Mouse (Mus musculus): ENCODE data around the gene Ermard. TPM values are rescaled to one million over a fixed set of nuclear protein-coding genes. Genes with fewer than 3 reads are reported as not detected.

Ermard gene
- polyA plus RNA-seq, 1 experiment, result 76.2 TPM

DNA sequence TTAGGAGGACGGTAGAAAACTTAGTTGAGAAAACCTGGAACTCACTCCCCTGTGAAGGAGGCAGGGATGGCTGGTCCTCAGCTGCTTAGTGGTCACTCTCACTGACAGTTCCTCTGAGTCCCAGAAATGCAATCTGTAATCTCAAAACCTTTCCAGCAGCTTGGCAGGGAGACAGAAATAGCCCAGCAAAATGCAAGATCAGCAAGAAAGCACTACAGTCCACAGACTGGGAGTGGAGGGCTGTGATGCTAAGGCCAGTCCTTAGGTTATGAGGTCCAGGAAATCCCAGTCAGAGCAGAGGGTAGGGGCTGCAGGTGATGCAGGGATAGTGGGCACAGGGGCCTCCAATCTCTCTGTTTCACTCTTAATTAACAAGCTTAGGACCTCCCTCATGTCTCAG lies 25.9 kb downstream of the Ermard start:
- no peak overlapping the region for H3K9ac ChIP-seq (ENCODE audit: low read depth, poor library complexity, severe bottlenecking)
- no peaks in the 10 kb centered on the region for H3K27me3 ChIP-seq (ENCODE audit: control insufficient read depth, insufficient read depth, low read length, poor library complexity, severe bottlenecking)
- no peaks in the 10 kb centered on the region for H3K9me3 ChIP-seq (replicated peaks; ENCODE audit: control insufficient read depth, insufficient read depth, low read length, poor library complexity, severe bottlenecking)
- H3K36me3 ChIP-seq (ENCODE audit: control insufficient read depth, insufficient read depth, low read length, poor library complexity, severe bottlenecking), result 0 out of 2 replicates have a peak, but pooled peaks cover 3% of the 10 kb centered on the region
- TF ChIP-seq CTCF (IDR thresholded peaks at IDR 0.05; ENCODE audit: low read depth, low read length) (no peak), EP300 (IDR thresholded peaks at IDR 0.05; ENCODE audit: insufficient read depth, low read depth, low read length) (no peak), POLR2A (IDR thresholded peaks at IDR 0.05; ENCODE audit: insufficient read depth, low read length) (no peak)
- H3K4me3 ChIP-seq (ENCODE audit: low read depth, low read length), result no peak overlapping the region
- no peaks in the 10 kb centered on the region for H3K4me1 ChIP-seq (ENCODE audit: control insufficient read depth, insufficient read depth, low read length)
- no peak overlapping the region for H3K27ac ChIP-seq (ENCODE audit: insufficient read depth, low read length)

DNA sequence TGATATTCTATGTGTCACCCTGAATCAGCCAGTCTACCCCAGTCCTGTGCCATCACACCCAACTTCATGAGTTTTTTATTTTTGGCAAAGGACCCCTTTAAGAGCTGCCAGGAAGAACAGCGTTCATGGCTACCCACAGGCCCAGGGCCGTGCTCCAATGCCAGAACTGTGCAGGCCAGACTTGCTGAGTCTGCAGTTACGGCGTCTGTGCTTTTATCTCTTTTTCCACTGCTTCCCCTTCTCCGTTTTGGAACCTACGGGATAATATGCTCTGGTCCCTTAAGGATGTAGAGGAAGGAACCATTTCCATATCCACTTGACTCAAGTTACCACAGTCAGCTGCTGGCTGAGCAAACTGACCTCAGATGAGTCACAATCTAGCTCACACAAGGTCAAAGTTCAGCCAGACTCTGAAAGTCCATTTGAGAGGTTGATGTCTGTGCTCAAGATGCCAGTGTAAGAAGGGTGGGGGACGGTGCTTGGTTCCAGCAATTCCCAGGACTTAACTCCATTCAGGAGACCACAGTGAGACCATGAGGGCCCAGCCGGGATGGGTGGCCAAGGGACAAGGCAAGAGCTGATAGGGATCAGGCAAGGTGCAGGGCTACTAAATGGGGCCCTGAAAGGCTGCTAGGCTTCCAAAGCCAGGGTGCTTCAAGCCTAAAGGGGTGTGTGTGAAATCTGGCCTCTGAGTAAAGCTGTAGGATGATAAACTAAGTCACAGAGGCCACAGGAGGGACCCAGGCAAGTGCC lies 27.2 kb downstream of the Ermard start:
- no peak overlapping the region for H3K27ac ChIP-seq (ENCODE audit: insufficient read depth, low read length)

DNA sequence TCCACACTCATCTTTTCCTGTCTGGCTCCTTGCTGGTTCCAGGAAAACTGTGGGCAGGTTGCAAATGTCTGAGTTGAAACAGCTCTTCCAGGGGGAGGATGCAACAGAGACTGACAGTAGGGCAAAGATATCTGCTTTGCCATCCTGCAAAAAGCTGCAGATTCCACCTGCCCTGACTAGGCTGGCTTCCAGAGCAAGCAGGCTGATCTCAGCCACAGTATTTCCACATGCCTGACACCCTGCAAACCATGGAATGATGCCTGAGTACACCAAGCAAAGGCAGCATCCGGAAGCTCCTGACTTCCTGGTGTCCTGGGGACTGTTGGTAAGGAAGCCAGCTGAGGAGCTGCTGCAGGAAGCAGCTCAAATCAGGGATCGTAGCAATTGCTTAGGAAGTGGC lies 28.1 kb downstream of the Ermard start:
- no peaks in the 10 kb centered on the region for H3K4me1 ChIP-seq (ENCODE audit: control insufficient read depth, insufficient read depth, low read length)
- TF ChIP-seq POLR2A (IDR thresholded peaks at IDR 0.05; ENCODE audit: insufficient read depth, low read length) (no peak), CTCF (IDR thresholded peaks at IDR 0.05; ENCODE audit: low read depth, low read length) (no peak), EP300 (IDR thresholded peaks at IDR 0.05; ENCODE audit: insufficient read depth, low read depth, low read length) (no peak)
- H3K27ac ChIP-seq (ENCODE audit: insufficient read depth, low read length), result no peak overlapping the region
- no peaks in the 10 kb centered on the region for H3K27me3 ChIP-seq (ENCODE audit: control insufficient read depth, insufficient read depth, low read length, poor library complexity, severe bottlenecking)
- no peak overlapping the region for H3K4me3 ChIP-seq (ENCODE audit: low read depth, low read length)
- no peaks in the 10 kb centered on the region for H3K36me3 ChIP-seq (ENCODE audit: control insufficient read depth, insufficient read depth, low read length, poor library complexity, severe bottlenecking)
- no peaks in the 10 kb centered on the region for H3K9me3 ChIP-seq (replicated peaks; ENCODE audit: control insufficient read depth, insufficient read depth, low read length, poor library complexity, severe bottlenecking)
- H3K9ac ChIP-seq (ENCODE audit: low read depth, poor library complexity, severe bottlenecking), result no peak overlapping the region

More for the DNA sequence above, 27.2 kb downstream of the Ermard start:
- H3K9ac ChIP-seq (ENCODE audit: low read depth, poor library complexity, severe bottlenecking), result no peak overlapping the region
- no peaks in the 10 kb centered on the region for H3K9me3 ChIP-seq (replicated peaks; ENCODE audit: control insufficient read depth, insufficient read depth, low read length, poor library complexity, severe bottlenecking)
- 0 out of 2 replicates have a peak, but pooled peaks cover 3% of the 10 kb centered on the region for H3K36me3 ChIP-seq (ENCODE audit: control insufficient read depth, insufficient read depth, low read length, poor library complexity, severe bottlenecking)
- no peak overlapping the region for H3K4me3 ChIP-seq (ENCODE audit: low read depth, low read length)
- H3K4me1 ChIP-seq (ENCODE audit: control insufficient read depth, insufficient read depth, low read length), result no peaks in the 10 kb centered on the region
- H3K27me3 ChIP-seq (ENCODE audit: control insufficient read depth, insufficient read depth, low read length, poor library complexity, severe bottlenecking), result no peaks in the 10 kb centered on the region
- TF ChIP-seq CTCF (IDR thresholded peaks at IDR 0.05; ENCODE audit: low read depth, low read length), result no peak
- TF ChIP-seq EP300 (IDR thresholded peaks at IDR 0.05; ENCODE audit: insufficient read depth, low read depth, low read length), result no peak
- TF ChIP-seq POLR2A (IDR thresholded peaks at IDR 0.05; ENCODE audit: insufficient read depth, low read length), result no peak

DNA sequence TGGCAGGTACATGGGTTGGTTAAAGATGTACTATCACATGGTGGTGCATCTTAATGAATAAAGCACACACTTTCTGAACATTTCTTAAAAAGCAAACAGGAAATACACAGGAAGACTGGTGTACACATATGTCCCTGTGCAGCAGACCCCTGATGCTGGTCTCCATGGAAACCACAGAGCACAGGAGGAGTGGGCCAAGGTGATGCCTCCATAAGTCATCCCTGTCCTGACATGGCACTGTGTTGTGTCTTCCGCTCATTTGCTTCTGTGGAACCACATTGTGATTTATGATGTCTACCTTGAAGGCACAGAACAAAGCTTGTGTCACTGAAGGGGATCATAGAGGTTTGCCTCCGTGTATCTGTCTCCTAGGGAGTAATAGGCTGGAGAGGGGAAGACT lies 31.2 kb downstream of the Ermard start:
- TF ChIP-seq POLR2A (IDR thresholded peaks at IDR 0.05; ENCODE audit: insufficient read depth, low read length) (no peak), CTCF (IDR thresholded peaks at IDR 0.05; ENCODE audit: low read depth, low read length) (no peak), EP300 (IDR thresholded peaks at IDR 0.05; ENCODE audit: insufficient read depth, low read depth, low read length) (no peak)
- no peaks in the 10 kb centered on the region for H3K4me1 ChIP-seq (ENCODE audit: control insufficient read depth, insufficient read depth, low read length)
- no peak overlapping the region for H3K27ac ChIP-seq (ENCODE audit: insufficient read depth, low read length)
- H3K9me3 ChIP-seq (replicated peaks; ENCODE audit: control insufficient read depth, insufficient read depth, low read length, poor library complexity, severe bottlenecking), result no peaks in the 10 kb centered on the region
- H3K9ac ChIP-seq (ENCODE audit: low read depth, poor library complexity, severe bottlenecking), result no peak overlapping the region
- H3K36me3 ChIP-seq (ENCODE audit: control insufficient read depth, insufficient read depth, low read length, poor library complexity, severe bottlenecking), result no peaks in the 10 kb centered on the region
- H3K27me3 ChIP-seq (ENCODE audit: control insufficient read depth, insufficient read depth, low read length, poor library complexity, severe bottlenecking), result no peaks in the 10 kb centered on the region
- H3K4me3 ChIP-seq (ENCODE audit: low read depth, low read length), result no peak overlapping the region

GRCm38 (mm10) chr17:15075033-15075432 lies 34.0 kb downstream of the Ermard start:
- Histone ChIP-seq H3K27me3 (ENCODE audit: control insufficient read depth, insufficient read depth, low read length, poor library complexity, severe bottlenecking) (no peaks in the 10 kb centered on the region), H3K9ac (ENCODE audit: low read depth, poor library complexity, severe bottlenecking) (no peak overlapping the region), H3K36me3 (ENCODE audit: control insufficient read depth, insufficient read depth, low read length, poor library complexity, severe bottlenecking) (no peaks in the 10 kb centered on the region), H3K9me3 (replicated peaks; ENCODE audit: control insufficient read depth, insufficient read depth, low read length, poor library complexity, severe bottlenecking) (no peaks in the 10 kb centered on the region), H3K27ac (ENCODE audit: insufficient read depth, low read length) (no peak overlapping the region), H3K4me1 (ENCODE audit: control insufficient read depth, insufficient read depth, low read length) (no peaks in the 10 kb centered on the region), H3K4me3 (ENCODE audit: low read depth, low read length) (no peak overlapping the region)
- TF ChIP-seq CTCF (IDR thresholded peaks at IDR 0.05; ENCODE audit: low read depth, low read length), result no peak
- no peak for TF ChIP-seq EP300 (IDR thresholded peaks at IDR 0.05; ENCODE audit: insufficient read depth, low read depth, low read length)
- no peak for TF ChIP-seq POLR2A (IDR thresholded peaks at IDR 0.05; ENCODE audit: insufficient read depth, low read length)

- Histone ChIP-seq H3K27ac (ENCODE audit: insufficient read depth, low read length) (no peak overlapping the region), H3K9ac (ENCODE audit: low read depth, poor library complexity, severe bottlenecking) (no peak overlapping the region), H3K27me3 (ENCODE audit: control insufficient read depth, insufficient read depth, low read length, poor library complexity, severe bottlenecking) (no peaks in the 10 kb centered on the region), H3K36me3 (ENCODE audit: control insufficient read depth, insufficient read depth, low read length, poor library complexity, severe bottlenecking) (no peaks in the 10 kb centered on the region), H3K4me1 (ENCODE audit: control insufficient read depth, insufficient read depth, low read length) (no peaks in the 10 kb centered on the region), H3K9me3 (replicated peaks; ENCODE audit: control insufficient read depth, insufficient read depth, low read length, poor library complexity, severe bottlenecking) (no peaks in the 10 kb centered on the region), H3K4me3 (ENCODE audit: low read depth, low read length) (no peak overlapping the region)
- no peak for TF ChIP-seq CTCF (IDR thresholded peaks at IDR 0.05; ENCODE audit: low read depth, low read length)
- no peak for TF ChIP-seq POLR2A (IDR thresholded peaks at IDR 0.05; ENCODE audit: insufficient read depth, low read length)
- no peak for TF ChIP-seq EP300 (IDR thresholded peaks at IDR 0.05; ENCODE audit: insufficient read depth, low read depth, low read length)
Measured at GRCm38 (mm10) chr17:15077536-15077935, 36.5 kb downstream of the Ermard start.

Data from ES-Bruce4 (cell line).